Mouse (Mus musculus): Measurements from ENCODE around the gene Msi2.

- no peak for TF ChIP-seq CTCF (conservative IDR thresholded peaks at IDR 0.05; ENCODE audit: low read length)
- no peak for TF ChIP-seq POU5F1 (IDR thresholded peaks at IDR 0.05; ENCODE audit: borderline replicate concordance, low read length)
- no peak for TF ChIP-seq NANOG (IDR thresholded peaks at IDR 0.05; ENCODE audit: borderline replicate concordance, low read length)
Observed at GRCm38 (mm10) chr11:88399431-88399830, 318.9 kb downstream of the Msi2 start.

All from E14TG2a.4 (cell line).